Mouse (Mus musculus) E14TG2a.4 (cell line): ENCODE measurements at regions not wholly inside any gene's neighbourhood (a gene's known extent, or its start where the extent isn't known, plus 50 kb on each side); places are given as distances from the start of the nearest gene placed in this dataset.

Source experiments
- H3K27me3 ChIP-seq: 2 replicates; pipeline ENCODE4 v1.6.1; 2014; ENCODE audit warnings: low read length, control low read depth; ENCODE audit not compliant: insufficient read depth
- H3K36me3 ChIP-seq: 2 replicates; pipeline ENCODE4 v1.6.1; 2014; ENCODE audit warnings: low read length, control low read depth; ENCODE audit not compliant: insufficient read depth
- H3K4me1 ChIP-seq: replicated peaks from 2 replicates; pipeline ENCODE4 v1.6.1; 2014; ENCODE audit warnings: low read depth, low read length, control low read depth
- H3K4me3 ChIP-seq: replicated peaks from 2 replicates; pipeline ENCODE4 v1.5.1; 2014; ENCODE audit warnings: mild to moderate bottlenecking, low read length
- H3K9me3 ChIP-seq: 2 replicates; pipeline ENCODE4 v1.6.1; 2014; ENCODE audit warnings: low read length, control low read depth
- CTCF ChIP-seq: conservative IDR thresholded peaks from 2 replicates; pipeline ENCODE4 v1.5.1; 2014; ENCODE audit warnings: low read length
- NANOG ChIP-seq: IDR thresholded peaks from 2 replicates; pipeline ENCODE4 v1.6.1; 2014; ENCODE audit warnings: borderline replicate concordance, low read length, mixed read lengths
- POU5F1 ChIP-seq: IDR thresholded peaks from 2 replicates; pipeline ENCODE4 v1.6.1; 2014; ENCODE audit warnings: low read length, borderline replicate concordance

DNA sequence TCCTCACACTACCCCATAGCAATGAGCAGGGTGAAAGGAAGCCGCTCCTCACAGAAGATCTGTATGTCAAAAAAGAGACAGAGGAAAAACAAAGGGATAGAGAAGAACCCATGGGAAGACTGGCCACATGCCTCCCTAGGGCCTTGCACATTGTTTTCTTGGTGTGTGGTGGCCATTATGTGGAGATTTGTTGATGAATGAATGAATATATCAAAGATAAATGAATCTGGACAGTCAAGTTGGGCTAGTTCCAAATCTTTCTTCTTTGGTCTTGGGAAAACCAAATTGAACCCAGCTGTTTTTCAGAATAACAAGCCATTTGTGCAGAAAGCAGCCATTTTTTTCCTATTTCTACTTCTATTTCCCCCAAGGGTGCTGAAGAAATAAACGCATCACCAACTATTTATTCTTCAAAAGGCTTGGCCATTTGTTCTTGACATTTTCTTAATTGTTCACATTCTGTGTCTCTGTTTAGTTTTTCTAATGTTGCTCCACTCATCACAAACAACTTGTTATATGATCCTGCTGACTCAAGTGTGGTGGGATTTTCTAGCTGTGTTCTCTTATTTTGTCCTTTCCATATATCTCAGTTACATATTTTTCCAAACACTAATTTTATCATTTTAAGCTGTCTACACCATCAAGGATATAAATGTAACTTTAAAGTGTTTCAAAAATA lies 208.9 kb downstream of the Snx13 start:
- Histone ChIP-seq H3K9me3 (peaks cover 72% of the 10 kb centered on the region), H3K27me3 (no peaks in the 10 kb centered on the region), H3K4me1 (no peaks in the 10 kb centered on the region), H3K36me3 (no peaks in the 10 kb centered on the region), H3K4me3 (no peak overlapping the region)
- TF ChIP-seq NANOG (no peak), CTCF (no peak), POU5F1 (no peak)

DNA sequence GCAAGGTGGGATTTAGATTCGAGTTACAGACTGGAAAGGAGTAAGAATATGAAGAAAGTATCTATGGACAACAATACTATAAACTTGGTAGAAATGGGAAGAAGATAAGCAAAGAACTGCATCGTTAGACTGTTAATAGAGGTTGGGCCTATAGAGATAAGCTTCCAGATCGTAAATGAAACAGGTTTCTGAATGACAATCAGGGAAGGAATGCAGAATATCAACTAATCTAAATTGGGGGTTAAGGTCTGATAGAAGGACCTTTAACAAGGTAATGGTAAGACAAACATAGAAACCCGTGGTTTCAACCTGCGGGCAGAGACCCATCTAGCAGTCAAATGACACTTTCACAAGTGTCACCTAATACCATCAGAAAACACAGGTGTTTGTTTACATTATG lies 201.5 kb downstream of the Snx13 start:
- Histone ChIP-seq H3K4me3 (no peak overlapping the region), H3K4me1 (no peaks in the 10 kb centered on the region), H3K9me3 (peaks cover 25% of the 10 kb centered on the region), H3K27me3 (no peaks in the 10 kb centered on the region), H3K36me3 (no peaks in the 10 kb centered on the region)
- TF ChIP-seq POU5F1 (no peak), CTCF (no peak)

DNA sequence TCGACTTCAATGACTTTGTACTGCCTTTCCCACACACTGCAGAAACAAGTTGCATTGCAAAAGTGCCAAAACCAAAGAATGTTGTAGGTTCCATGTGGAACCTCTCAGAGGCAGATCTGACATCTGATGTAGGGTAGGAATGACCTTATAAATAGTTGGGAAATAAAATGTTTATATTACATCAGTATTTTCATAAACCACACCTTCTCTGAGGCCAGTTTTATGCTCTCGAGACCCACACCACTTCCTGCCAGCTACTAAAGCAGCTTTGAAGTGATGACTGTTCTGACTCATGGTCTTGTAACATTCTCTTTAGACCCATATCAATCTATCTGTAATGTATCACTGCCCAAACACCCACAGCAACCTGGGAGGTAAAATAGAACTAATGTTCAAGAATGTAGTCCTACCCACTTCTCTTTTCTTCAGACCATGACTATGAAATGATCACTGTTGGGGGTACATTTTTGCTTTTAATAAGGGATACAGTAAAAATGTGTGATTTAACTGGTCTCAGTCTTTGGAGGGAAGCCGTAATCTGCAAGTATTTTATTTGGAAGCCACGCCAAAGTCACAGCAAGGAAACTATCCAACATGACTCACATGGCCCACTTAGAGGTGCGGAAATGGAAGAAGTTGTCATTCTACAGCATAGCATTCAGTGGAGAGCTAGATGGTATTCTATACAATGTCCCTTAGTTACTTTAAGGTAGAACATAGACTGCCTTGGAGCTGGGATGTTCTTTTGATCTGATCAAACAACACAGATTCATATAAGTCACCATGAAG lies 199.4 kb downstream of the Snx13 start:
- TF ChIP-seq POU5F1 (no peak), NANOG (no peak), CTCF (no peak)
- Histone ChIP-seq H3K27me3 (no peaks in the 10 kb centered on the region), H3K4me3 (no peak overlapping the region), H3K4me1 (no peaks in the 10 kb centered on the region), H3K9me3 (peaks cover 11% of the 10 kb centered on the region), H3K36me3 (no peaks in the 10 kb centered on the region)

DNA sequence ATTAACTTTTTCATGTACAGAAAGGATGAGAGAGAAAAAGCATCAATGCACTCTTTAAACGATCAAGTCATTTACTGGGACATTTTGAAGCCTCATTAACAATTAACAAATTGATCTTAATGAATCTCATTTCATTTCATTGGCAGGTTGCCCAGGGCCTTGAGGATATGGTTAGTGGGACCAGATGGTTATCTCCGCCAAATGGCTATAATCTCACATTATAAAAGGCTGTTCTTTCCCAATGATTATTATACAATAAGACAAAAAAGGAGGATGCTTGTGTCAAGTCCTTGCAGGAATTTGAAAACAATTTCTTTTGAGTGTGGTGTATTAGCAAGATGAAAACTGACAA lies 185.3 kb downstream of the Snx13 start:
- no peak overlapping the region for H3K4me3 ChIP-seq
- no peaks in the 10 kb centered on the region for H3K4me1 ChIP-seq
- no peaks in the 10 kb centered on the region for H3K27me3 ChIP-seq
- H3K9me3 ChIP-seq: no peaks in the 10 kb centered on the region
- H3K36me3 ChIP-seq: no peaks in the 10 kb centered on the region
- TF ChIP-seq POU5F1 (no peak), CTCF (no peak), NANOG (no peak)

DNA sequence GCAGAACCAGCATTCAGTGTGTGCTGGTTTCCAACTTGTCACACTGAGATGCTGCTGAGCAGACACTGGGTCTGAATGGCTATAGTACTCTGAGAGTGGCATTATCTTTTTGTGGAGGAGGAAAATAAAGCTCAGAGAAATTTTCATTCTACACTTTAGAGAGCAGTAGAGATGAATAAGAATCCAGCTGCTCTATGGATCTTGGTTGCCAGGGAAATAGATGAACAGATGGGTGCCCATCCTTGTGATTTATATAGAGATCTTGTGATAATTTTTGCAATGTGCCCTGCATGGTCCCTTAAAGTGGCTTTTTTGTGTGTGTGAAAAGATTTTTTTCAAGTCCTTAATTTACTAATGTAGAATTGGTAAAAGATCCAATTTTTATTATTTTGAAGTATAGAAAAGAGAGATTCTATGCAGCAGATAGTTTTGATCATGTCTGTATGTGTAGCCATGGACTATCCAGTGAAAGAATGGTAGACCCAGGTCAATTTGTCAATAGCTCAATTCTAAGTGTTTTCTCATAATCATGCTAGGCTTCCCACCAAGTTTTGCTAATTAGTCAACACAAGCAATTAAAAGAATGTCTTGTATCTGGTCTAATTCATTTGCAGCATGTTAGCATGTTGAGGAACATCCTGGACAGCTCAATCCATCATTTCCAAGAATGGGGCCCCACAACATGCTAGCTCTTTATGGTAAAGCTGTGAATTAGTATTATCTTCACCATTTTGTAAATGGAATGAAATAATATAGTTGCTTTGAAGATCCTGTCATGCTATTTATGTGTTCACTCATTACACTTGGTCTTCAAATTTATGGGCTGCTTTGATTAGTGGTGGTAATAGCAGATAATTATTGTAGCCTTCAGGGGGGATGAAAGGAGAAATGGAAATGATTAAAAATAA lies 184.7 kb downstream of the Snx13 start:
- Histone ChIP-seq H3K9me3 (no peaks in the 10 kb centered on the region), H3K27me3 (no peaks in the 10 kb centered on the region), H3K36me3 (no peaks in the 10 kb centered on the region), H3K4me3 (no peak overlapping the region), H3K4me1 (no peaks in the 10 kb centered on the region)
- TF ChIP-seq CTCF (no peak), NANOG (no peak), POU5F1 (no peak)

DNA sequence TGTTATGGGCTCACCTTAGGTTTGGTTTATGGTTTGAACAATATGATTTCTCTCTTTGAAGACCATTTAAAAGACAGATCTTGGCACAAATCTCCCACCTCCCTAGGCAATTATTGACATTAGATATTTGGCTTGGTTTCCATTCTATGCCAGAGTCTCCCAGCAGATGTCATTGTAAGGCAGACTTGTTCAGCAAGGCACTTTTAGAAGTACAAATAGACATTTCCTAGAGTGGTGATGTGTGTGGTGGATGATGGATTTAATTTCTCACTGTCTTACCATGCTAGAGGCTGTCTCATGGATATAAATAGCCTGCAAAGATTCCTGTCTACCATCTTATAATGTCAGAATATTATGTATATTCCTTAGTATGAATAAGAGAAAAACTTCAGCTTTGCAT lies 173.4 kb downstream of the Snx13 start:
- H3K4me3 ChIP-seq: no peak overlapping the region
- H3K4me1 ChIP-seq: no peaks in the 10 kb centered on the region
- no peak for TF ChIP-seq CTCF
- no peak for TF ChIP-seq NANOG
- H3K27me3 ChIP-seq: no peaks in the 10 kb centered on the region
- no peaks in the 10 kb centered on the region for H3K36me3 ChIP-seq
- H3K9me3 ChIP-seq: no peaks in the 10 kb centered on the region

DNA sequence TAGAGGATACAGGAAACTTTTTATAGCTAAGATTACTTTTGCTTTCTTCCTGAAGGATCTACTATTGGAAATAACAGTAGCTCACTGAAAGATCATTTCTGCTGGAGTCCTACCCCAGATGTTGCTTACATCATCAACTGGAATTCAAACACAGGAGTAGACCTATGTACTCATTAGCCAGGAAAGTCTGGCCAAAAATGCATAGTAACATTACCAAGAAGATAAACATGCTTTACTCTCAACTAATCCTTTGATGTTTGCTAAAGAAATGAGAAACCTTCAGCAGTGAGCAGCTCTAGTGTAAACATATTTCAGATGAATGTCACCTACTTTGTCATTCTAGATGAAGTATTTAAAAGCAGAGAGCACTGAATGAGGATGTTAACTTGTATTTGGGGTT lies 173.0 kb downstream of the Snx13 start:
- no peaks in the 10 kb centered on the region for H3K4me1 ChIP-seq
- H3K27me3 ChIP-seq: no peaks in the 10 kb centered on the region
- no peaks in the 10 kb centered on the region for H3K36me3 ChIP-seq
- TF ChIP-seq POU5F1: no peak
- TF ChIP-seq NANOG: no peak
- TF ChIP-seq CTCF: no peak
- no peak overlapping the region for H3K4me3 ChIP-seq
- no peaks in the 10 kb centered on the region for H3K9me3 ChIP-seq

DNA sequence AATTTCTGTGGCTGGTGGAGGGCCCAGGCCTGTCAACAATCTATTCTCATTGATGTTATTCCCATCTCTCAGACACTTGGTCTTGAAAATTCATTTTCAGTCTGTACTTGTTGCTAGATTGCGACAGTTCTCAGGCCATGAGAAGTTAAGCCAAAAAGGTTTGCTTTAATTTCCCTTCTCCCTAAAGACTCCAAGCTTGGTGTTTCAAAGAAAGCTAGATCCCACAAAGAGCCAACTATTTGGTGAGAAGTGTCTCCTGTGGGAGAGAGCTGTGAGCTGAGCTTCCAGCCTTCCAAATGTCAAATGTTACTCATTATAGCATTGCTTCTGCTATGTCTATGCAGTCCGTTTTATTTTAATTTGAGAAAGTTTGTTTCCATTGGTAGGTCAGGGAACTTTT lies 169.7 kb downstream of the Snx13 start:
- TF ChIP-seq POU5F1: no peak
- no peak for TF ChIP-seq CTCF
- TF ChIP-seq NANOG: no peak
- no peaks in the 10 kb centered on the region for H3K36me3 ChIP-seq
- no peaks in the 10 kb centered on the region for H3K4me1 ChIP-seq
- no peak overlapping the region for H3K4me3 ChIP-seq
- H3K27me3 ChIP-seq: no peaks in the 10 kb centered on the region
- no peaks in the 10 kb centered on the region for H3K9me3 ChIP-seq
